26 mouse cellular contexts compared by ENCODE assay signal in genomic region chr1:131298171-131298570, GRCm38 (mm10). TPM values are rescaled to one million over a fixed set of nuclear protein-coding genes. Genes with fewer than 3 reads are reported as not detected.
A peak's percentile ranks its signal among the peaks of the same experiment; 100 is the strongest.
DNase-seq lines count a peak whose midpoint lies in the region; ATAC-seq lines count a peak whose summit lies in the region.
"Had no signal": no experiment of that assay in that cellular context is flagged by ENCODE, and none has a peak within 500 bp of the region (broad histone marks: within the 10 kb centered on the region; RNA-seq: fewer than 3 reads in every experiment).

No protein-coding gene starts in this region.

- no peaks in the 10 kb centered on the region for H3K9me3 ChIP-seq in heart, embryonic 11.5 days (replicated peaks; ENCODE audit: control insufficient read depth, low read length)
- H3K9me3 ChIP-seq: embryonic facial prominence, embryonic 13.5 days; embryonic facial prominence, embryonic 15.5 days; forebrain, embryonic 10.5 days; forebrain, embryonic 12.5 days; G1E had no signal

- H3K9ac ChIP-seq in heart, embryonic 11.5 days (ENCODE audit: low read depth, low read length): no peak overlapping the region
- H3K9ac ChIP-seq: embryonic facial prominence, embryonic 13.5 days; embryonic facial prominence, embryonic 15.5 days; forebrain, embryonic 12.5 days had no signal

- H3K4me3 ChIP-seq in heart, embryonic 11.5 days (ENCODE audit: low read depth, low read length): no peak overlapping the region
- H3K4me3 ChIP-seq: embryonic facial prominence, embryonic 13.5 days; embryonic facial prominence, embryonic 15.5 days; erythroblast, embryonic 14.5 days; forebrain, embryonic 10.5 days; forebrain, embryonic 12.5 days had no signal

- H3K4me2 ChIP-seq in heart, embryonic 11.5 days: no peak overlapping the region
- H3K4me2 ChIP-seq: embryonic facial prominence, embryonic 13.5 days; embryonic facial prominence, embryonic 15.5 days; forebrain, embryonic 12.5 days had no signal

- peak; percentile 47 for DNase-seq in cerebellum, adult 11-12 months
- no peak for DNase-seq in cerebellum, postnatal 25 days
- peak; percentile 39 for DNase-seq in cerebellum, adult 9-11 months
- no peak for DNase-seq in cerebellum, adult 18-20 months
- DNase-seq in heart, adult 11 months: peak; percentile 79
- DNase-seq: adrenal gland, adult 2 months; adrenal gland, postnatal 10 days; adrenal gland, postnatal 25 days; B cell, adult 2 months; cerebellum, adult 11 months; cerebellum, adult 8-10 months; cerebellum, postnatal 36 days; embryo, embryonic 11 days had no signal

- no peak for ATAC-seq in heart, embryonic 11.5 days (replicated peaks; ENCODE audit: insufficient number of reproducible peaks, low FRiP score, low TSS enrichment)
- ATAC-seq: activated CD4-positive, CD25-positive, alpha-beta regulatory T cell, adult 4 months; CD4-positive, CD25-positive, alpha-beta regulatory T cell, adult 4 months; forebrain, embryonic 14.5 days; forebrain, embryonic 16.5 days; Patski had no signal

- 94% methylated on average over 9 of the region's 9 CpGs for WGBS in heart, embryonic 11.5 days (ENCODE audit: insufficient replicate concordance)

- H3K27ac ChIP-seq in heart, embryonic 11.5 days (ENCODE audit: low read depth, low read length): no peak overlapping the region
- H3K27ac ChIP-seq: embryonic facial prominence, embryonic 13.5 days; embryonic facial prominence, embryonic 15.5 days; forebrain, embryonic 10.5 days; forebrain, embryonic 12.5 days had no signal

- peaks cover 5% of the 10 kb centered on the region; the same call in 1 of the 2 replicates for H3K36me3 ChIP-seq in heart, embryonic 11.5 days (ENCODE audit: control insufficient read depth, insufficient read depth, low read length)

- no peaks in the 10 kb centered on the region for H3K27me3 ChIP-seq in heart, embryonic 11.5 days (ENCODE audit: control insufficient read depth, insufficient read depth, low read length)
- H3K27me3 ChIP-seq: CH12.LX; embryonic facial prominence, embryonic 13.5 days; embryonic facial prominence, embryonic 15.5 days; forebrain, embryonic 12.5 days; Patski had no signal

- peaks cover 23% of the 10 kb centered on the region for H3K4me1 ChIP-seq in heart, embryonic 11.5 days (ENCODE audit: control insufficient read depth, insufficient read depth, low read length)
- H3K4me1 ChIP-seq: embryonic facial prominence, embryonic 15.5 days had no signal

RNA-seq across cellular contexts. Expression of gene Ikbke, which starts 18.8 kb away (rescaled TPM):
- polyA plus RNA-seq in heart, embryonic 11.5 days (2014; fragmentation: Nextera tagmentation; extraction: Ambion mirVana): 1.3 and 2.4 TPM in 2 replicates
- polyA plus RNA-seq: erythroblast, embryonic 14.5 days had no signal

RNA-seq across cellular contexts. Expression of gene Rassf5, which starts 53.1 kb away (rescaled TPM):
- polyA plus RNA-seq in heart, embryonic 11.5 days (2014; fragmentation: Nextera tagmentation; extraction: Ambion mirVana): 38.1 and 39.1 TPM in 2 replicates
- polyA plus RNA-seq: erythroblast, embryonic 14.5 days had no signal

Comparison
In these comparisons a context has a peak if more than half of its experiments do, and no peak if none do; other contexts are left out.
1. DNase-seq: peak in cerebellum, adult 11-12 months (single experiment), cerebellum, adult 9-11 months (single experiment) and heart, adult 11 months (single experiment); none in cerebellum, postnatal 25 days (0 of 2) and cerebellum, adult 18-20 months (0 of 2).